Mouse (Mus musculus): ENCODE data around the gene Lbhd2.

DNA sequence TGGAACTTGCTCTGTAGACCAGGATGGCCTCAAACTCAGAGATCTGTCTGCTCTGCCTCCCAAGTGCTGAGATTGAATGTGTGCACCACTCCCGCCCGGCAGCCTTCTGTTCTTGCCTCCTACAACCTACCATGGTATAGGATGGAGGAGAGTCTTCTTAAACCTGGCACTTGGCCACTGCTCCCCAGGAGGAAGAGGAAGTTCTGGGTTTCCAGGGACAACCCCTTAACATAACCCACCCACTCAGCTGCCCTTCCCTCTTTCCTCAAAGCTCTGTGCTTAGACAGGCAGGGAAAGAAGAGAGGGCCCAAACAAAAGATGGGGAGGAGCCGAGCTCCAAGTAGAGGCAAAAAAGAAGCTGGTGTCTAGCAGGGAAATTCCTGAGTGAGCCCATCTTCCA is 34.9 kb downstream of the Lbhd2 start:
- TF ChIP-seq CTCF (IDR thresholded peaks at IDR 0.05) (no peak), POLR2A (IDR thresholded peaks at IDR 0.05; ENCODE audit: insufficient read depth, low read depth, low read length) (no peak), EP300 (IDR thresholded peaks at IDR 0.05; ENCODE audit: insufficient read depth, low read depth, low read length) (no peak)

Measured in heart, adult 2 months (tissue).